Mouse (Mus musculus): ENCODE measurements around the gene Gm33543.

GRCm38 (mm10) chr10:95842789-95843637, at the start of gene Gm33543:
- TF ChIP-seq CTCF (IDR thresholded peaks at IDR 0.05; ENCODE audit: low read depth) = no peak
- TF ChIP-seq EP300 (optimal IDR thresholded peaks at IDR 0.05) = no peak

Measured in stomach, postnatal 0 days (tissue).